Mouse (Mus musculus) granulocyte monocyte progenitor cell, adult 5-6 weeks (primary cell): ENCODE measurements around the gene Pigs. TPM values are rescaled to one million over a fixed set of nuclear protein-coding genes. Genes with fewer than 3 reads are reported as not detected.
A peak's percentile ranks its signal among the peaks of the same experiment; 100 is the strongest.

Source experiments
- ATAC-seq: replicated peaks from 2 replicates; pipeline ENCODE4 v1.8.0; 2016; ENCODE audit warnings: mild to moderate bottlenecking, moderate TSS enrichment, inconsistent platforms; ENCODE audit not compliant: poor library complexity, severe bottlenecking
- total RNA-seq, 2 experiments: library from RNA; stranded (forward) in 1 of 2; stranded (reverse) in 1 of 2; fragments of 200-712, 200-1000 nt in 1 of 2; fragments of >200 nt in 1 of 2; fragmentation: Nextera tagmentation in 1 of 2; gene quantifications; 2 replicates each; pipeline ENCODE4 v1.2.3; 2014 to 2017

Gene Pigs
- total RNA-seq, 2 experiments from 2014 or later, result 13.7 to 47.6 TPM

GRCm38 (mm10) chr11:78333992-78334391, 5.8 kb downstream of the Pigs start:
- ATAC-seq, result no peak

- no peak for ATAC-seq
These were observed 8.8 kb downstream of the Pigs start for GRCm38 (mm10) chr11:78337040-78337439.

- no peak for ATAC-seq
These were observed 13.5 kb downstream of the Pigs start for GRCm38 (mm10) chr11:78341702-78342101.

- ATAC-seq, result peak; percentile 38
These were observed 15.4 kb downstream of the Pigs start, which contains the start of gene Unc119 for GRCm38 (mm10) chr11:78343381-78344327. Gene Unc119, plus strand, starts transcription at chr11:78343482.

- ATAC-seq, result no peak
These were observed 16.2 kb downstream of the Pigs start for GRCm38 (mm10) chr11:78344328-78344889.

- peak; percentile 24 for ATAC-seq
These were observed 16.9 kb downstream of the Pigs start for GRCm38 (mm10) chr11:78344890-78345715.

- peak; percentile 68 for ATAC-seq
These were observed 17.6 kb downstream of the Pigs start for GRCm38 (mm10) chr11:78345801-78346200.

- no peak for ATAC-seq
These were observed 18.3 kb downstream of the Pigs start for GRCm38 (mm10) chr11:78346326-78347069.

GRCm38 (mm10) chr11:78347070-78347754, 19.0 kb downstream of the Pigs start:
- ATAC-seq, result no peak

GRCm38 (mm10) chr11:78347908-78348307, 19.7 kb downstream of the Pigs start:
- peak; percentile 23 for ATAC-seq

- no peak for ATAC-seq
These were observed 20.3 kb downstream of the Pigs start for GRCm38 (mm10) chr11:78348474-78348873.

GRCm38 (mm10) chr11:78349441-78350358, 21.5 kb downstream of the Pigs start:
- peak; percentile 26 for ATAC-seq

GRCm38 (mm10) chr11:78353081-78353480, 24.9 kb downstream of the Pigs start:
- ATAC-seq, result peak; percentile 66

GRCm38 (mm10) chr11:78354905-78355304, 26.7 kb downstream of the Pigs start:
- no peak for ATAC-seq

- ATAC-seq, result no peak
These were observed 27.4 kb downstream of the Pigs start for GRCm38 (mm10) chr11:78355471-78356238.

- peak; percentile 31 for ATAC-seq
These were observed 30.3 kb downstream of the Pigs start for GRCm38 (mm10) chr11:78358330-78359007.
